Mouse (Mus musculus) heart, postnatal 4 days (tissue): ENCODE results near the gene Dnal1. TPM values are rescaled to one million over a fixed set of nuclear protein-coding genes. Genes with fewer than 3 reads are reported as not detected.
A peak's percentile ranks its signal among the peaks of the same experiment; 100 is the strongest.

Source experiments
- DNase-seq: peaks from one replicate; pipeline ENCODE4 v3.0.0; 2021
- total RNA-seq, 2 experiments: library from RNA; stranded (reverse); gene quantifications; 2 replicates each; pipeline ENCODE4 v1.2.3; 2021

Dnal1 gene
- total RNA-seq, 2 experiments from 2014 or later: 9.2 to 12.3 TPM

GRCm38 (mm10) chr12:84187752-84188601 lies 73.8 kb downstream of the Dnal1 start:
- peak; percentile 47 for DNase-seq

- no peak for DNase-seq
Measured at GRCm38 (mm10) chr12:84188881-84189444, 74.8 kb downstream of the Dnal1 start.

GRCm38 (mm10) chr12:84190151-84190820 lies 76.1 kb downstream of the Dnal1 start:
- no peak for DNase-seq

GRCm38 (mm10) chr12:84191190-84191589 lies 77.0 kb downstream of the Dnal1 start:
- DNase-seq: no peak

GRCm38 (mm10) chr12:84191770-84192169 lies 77.6 kb downstream of the Dnal1 start:
- DNase-seq: no peak

- DNase-seq: no peak
Measured at GRCm38 (mm10) chr12:84192280-84192679, 78.1 kb downstream of the Dnal1 start.

GRCm38 (mm10) chr12:84192741-84193641 lies 78.8 kb downstream of the Dnal1 start:
- peak; percentile 84 for DNase-seq

- DNase-seq: peak; percentile 94
Measured at GRCm38 (mm10) chr12:84193642-84194399, 79.7 kb downstream of the Dnal1 start.

GRCm38 (mm10) chr12:84194400-84195109 lies 80.4 kb downstream of the Dnal1 start:
- no peak for DNase-seq

GRCm38 (mm10) chr12:84195195-84195594 lies 81.0 kb downstream of the Dnal1 start:
- no peak for DNase-seq

Other genes with a start within 250 kb of the Dnal1 start
- 10 to 100 TPM; 34.5 to 37.1 TPM for gene Numb, start 192.4 kb upstream of the Dnal1 start, total RNA-seq
- gene Riox1, start 163.8 kb upstream of the Dnal1 start, total RNA-seq: 10 to 100 TPM; 10.6 to 10.8 TPM
- gene Heatr4, start 129.5 kb upstream of the Dnal1 start, total RNA-seq: under 1 TPM in 1 of 2 experiments, not detected in 1; 0.09 TPM
- 100 to 1,000 TPM; 204 to 209 TPM for gene Acot2, start 126.5 kb upstream of the Dnal1 start, total RNA-seq
- 100 to 1,000 TPM; 161 to 177 TPM for gene Acot1, start 104.9 kb upstream of the Dnal1 start, total RNA-seq
- 1 to 10 TPM; 1.3 to 1.5 TPM for gene Acot4, start 76.0 kb upstream of the Dnal1 start, total RNA-seq
- gene Gm49366, start 75.4 kb upstream of the Dnal1 start, total RNA-seq: not detected
- gene Acot3, start 62.2 kb upstream of the Dnal1 start, total RNA-seq: 1 to 10 TPM; 2.2 to 2.5 TPM
- under 1 TPM in 1 of 2 experiments, not detected in 1; 0.21 TPM for gene Acot5, start 45.0 kb upstream of the Dnal1 start, total RNA-seq
- gene Acot6, start 13.7 kb upstream of the Dnal1 start, total RNA-seq: 1 to 10 TPM; 2.9 to 3.4 TPM
- gene Pnma1, start 34.1 kb downstream of the Dnal1 start, total RNA-seq: under 1 TPM; 0.54 to 0.62 TPM
- 10 to 100 TPM; 18.5 to 18.6 TPM for gene Elmsan1, start 104.5 kb downstream of the Dnal1 start, total RNA-seq
- 100 to 1,000 TPM; 127 to 132 TPM for gene Ptgr2, start 170.9 kb downstream of the Dnal1 start, total RNA-seq
- gene Zfp410, start 202.5 kb downstream of the Dnal1 start, total RNA-seq: 10 to 100 TPM; 37.3 to 38.1 TPM
- 10 to 100 TPM; 91.6 to 94.9 TPM for gene Coq6, start 247.3 kb downstream of the Dnal1 start, total RNA-seq
- 1 to 10 TPM; 4.0 to 4.3 TPM for gene Fam161b, start 247.5 kb downstream of the Dnal1 start, total RNA-seq